Mouse (Mus musculus): Measurements from ENCODE around the gene Lst1.

- TF ChIP-seq CTCF (IDR thresholded peaks at IDR 0.05; ENCODE audit: low read depth, low read length) = no peak
- no peak for TF ChIP-seq POLR2A (IDR thresholded peaks at IDR 0.05; ENCODE audit: insufficient read depth, low read length)
These were observed 37.2 kb upstream of the Lst1 start for GRCm38 (mm10) chr17:35225456-35225855.
